In genomic region chr1:21052608-21053007, GRCm38 (mm10) we compare ENCODE assay signal across 8 mouse cellular contexts. TPM values are rescaled to one million over a fixed set of nuclear protein-coding genes. Genes with fewer than 3 reads are reported as not detected.
DNase-seq lines count a peak whose midpoint lies in the region; ATAC-seq and TF ChIP-seq lines count a peak whose summit lies in the region.

No protein-coding gene starts in this region.

- peak overlapping the region; percentile 72 for H3K27ac ChIP-seq in lung, postnatal 0 days (ENCODE audit: low read length)

- 26% methylated on average over 5 of the region's 5 CpGs for WGBS in lung, postnatal 0 days

- H3K4me1 ChIP-seq in lung, postnatal 0 days (ENCODE audit: insufficient read depth, low read depth, low read length) = peaks cover 14% of the 10 kb centered on the region

- H3K4me3 ChIP-seq in lung, postnatal 0 days (ENCODE audit: low read depth, low read length) = no peak overlapping the region

- H3K27me3 ChIP-seq in lung, postnatal 0 days (replicated peaks; ENCODE audit: insufficient read depth, low read length) = no peaks in the 10 kb centered on the region

- H3K9ac ChIP-seq in lung, postnatal 0 days (replicated peaks; ENCODE audit: low read depth) = no peak overlapping the region

- no peak overlapping the region for H3K4me2 ChIP-seq in lung, postnatal 0 days (replicated peaks; ENCODE audit: low read depth, low read length)

- no peaks in the 10 kb centered on the region for H3K36me3 ChIP-seq in lung, postnatal 0 days (ENCODE audit: insufficient read depth, low read length)

- H3K9me3 ChIP-seq in lung, postnatal 0 days (ENCODE audit: low read length) = no peaks in the 10 kb centered on the region

- no peak for TF ChIP-seq EP300 in lung, postnatal 0 days (IDR thresholded peaks at IDR 0.05)

- DNase-seq in layer of hippocampus, postnatal 14 days (ENCODE audit: low spot score in 2 of 2) = peak; percentile 13 to 32
- DNase-seq in layer of hippocampus, postnatal 25 days (ENCODE audit: extremely low spot score in 1 of 2, low spot score in 1 of 2) = no peak
- DNase-seq in Muller cell, postnatal 12 days (ENCODE audit: inconsistent ontology term) = peak; percentile 87
- peak; percentile 53 for DNase-seq in fibroblast of lung, adult 2 months (ENCODE audit: low read depth)
- DNase-seq in lung, postnatal 0 days (ENCODE audit: low spot score) = peak; percentile 39
- no peak for DNase-seq in embryo, embryonic 11 days
- no peak for DNase-seq in thymus, postnatal 10 days (ENCODE audit: low spot score in 2 of 2)

- peak; percentile 69 for ATAC-seq in lung, postnatal 0 days
- no peak for ATAC-seq in cerebellum, adult (ENCODE audit: insufficient number of reproducible peaks, low FRiP score, low TSS enrichment)

- no peak for TF ChIP-seq CTCF in lung, postnatal 0 days (IDR thresholded peaks at IDR 0.05)

RNA-seq across cellular contexts. Expression of gene Tram2, which starts 26.4 kb away (rescaled TPM):
- 1 to 10 TPM; 1.9 to 2.3 TPM for total RNA-seq in layer of hippocampus, postnatal 14 days (2021)
- total RNA-seq in layer of hippocampus, postnatal 25 days (2021) = 1 to 10 TPM in 1 of 2 experiments, under 1 TPM in 1; 0.91 to 1.4 TPM
- 8.1 and 8.3 TPM in 2 replicates for polyA plus RNA-seq in lung, postnatal 0 days (2015; fragmentation: Nextera tagmentation; extraction: Ambion mirVana)

Comparison
In these comparisons a context has a peak if more than half of its experiments do, and no peak if none do; other contexts are left out.
1. DNase-seq: peak in layer of hippocampus, postnatal 14 days (2 of 2), Muller cell, postnatal 12 days (single experiment), fibroblast of lung, adult 2 months (single experiment) and lung, postnatal 0 days (single experiment); none in layer of hippocampus, postnatal 25 days (0 of 2), embryo, embryonic 11 days (single experiment) and thymus, postnatal 10 days (0 of 2).